Mouse (Mus musculus): ENCODE measurements around the gene Slc36a4. TPM values are rescaled to one million over a fixed set of nuclear protein-coding genes. Genes with fewer than 3 reads are reported as not detected.

The Slc36a4 gene
- polyA plus RNA-seq, 1 experiment from 2014 or later = 12.5 TPM

GRCm38 (mm10) chr9:15741931-15742330 lies 32.4 kb downstream of the Slc36a4 start:
- no peak overlapping the region for H3K27ac ChIP-seq (replicated peaks in 1 of 2; ENCODE audit: control insufficient read depth in 1 of 2, insufficient read depth in 1 of 2, low read depth in 2 of 2, low read length in 2 of 2)
- no peaks in the 10 kb centered on the region; the same call in 1 of the 2 replicates for H3K9me3 ChIP-seq (ENCODE audit: control insufficient read depth, low read length)
- H3K4me2 ChIP-seq (ENCODE audit: low read length) = no peak overlapping the region
- H3K4me1 ChIP-seq (ENCODE audit: control insufficient read depth in 2 of 2, insufficient read depth in 2 of 2, low read length in 2 of 2) = peaks cover 2 to 6% of the 10 kb centered on the region in 2 experiments; a peak in 1 of 4 replicates
- WGBS = 81% methylated on average over 6 of the region's 6 CpGs
- peaks cover 27% of the 10 kb centered on the region for H3K36me3 ChIP-seq (ENCODE audit: control insufficient read depth, insufficient read depth, low read length)
- no peaks in the 10 kb centered on the region for H3K27me3 ChIP-seq (ENCODE audit: control insufficient read depth, insufficient read depth, low read length)
- H3K4me3 ChIP-seq (ENCODE audit: control insufficient read depth in 1 of 2, insufficient read depth in 1 of 2, low read depth in 1 of 2, low read length in 2 of 2) = no peak overlapping the region
- H3K9ac ChIP-seq (ENCODE audit: low read length) = no peak overlapping the region
- ATAC-seq (ENCODE audit: insufficient number of reproducible peaks, insufficient read depth, low FRiP score, low read depth) = no peak

DNA sequence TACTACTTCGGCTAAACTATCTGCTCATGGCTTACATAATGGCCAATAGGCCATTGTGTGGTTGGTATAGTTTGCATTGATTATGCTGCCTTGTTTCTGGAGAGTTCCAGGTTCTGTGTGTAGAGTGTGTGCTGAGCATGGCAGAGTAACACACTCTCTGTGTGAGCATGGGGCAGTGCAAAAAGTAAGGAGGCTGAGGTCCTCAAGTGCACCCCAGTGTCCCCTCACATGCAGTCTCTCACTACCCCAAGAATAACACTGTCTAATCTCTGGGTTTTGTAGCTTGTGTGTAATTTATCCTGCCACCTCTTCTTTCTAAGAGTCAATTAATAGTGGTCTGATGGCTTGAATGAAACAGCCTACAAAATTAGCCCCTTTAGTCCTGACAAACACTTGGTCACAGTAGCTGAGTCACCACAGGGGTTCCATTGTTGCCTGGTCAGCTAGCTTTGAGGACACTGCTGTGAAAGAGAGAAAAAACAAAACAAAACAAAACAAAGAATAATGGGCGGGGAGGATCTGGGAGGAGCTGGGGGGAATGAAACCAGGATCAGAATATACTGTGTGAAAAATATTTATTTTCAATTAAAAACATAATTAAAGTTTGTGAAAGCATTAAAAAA lies 36.6 kb downstream of the Slc36a4 start:
- Histone ChIP-seq H3K4me1 (ENCODE audit: control insufficient read depth in 2 of 2, insufficient read depth in 2 of 2, low read length in 2 of 2) (no peaks in the 10 kb centered on the region), H3K9ac (ENCODE audit: low read length) (no peak overlapping the region), H3K27me3 (ENCODE audit: control insufficient read depth, insufficient read depth, low read length) (no peaks in the 10 kb centered on the region), H3K4me3 (ENCODE audit: control insufficient read depth in 1 of 2, insufficient read depth in 1 of 2, low read depth in 1 of 2, low read length in 2 of 2) (no peak overlapping the region), H3K27ac (replicated peaks in 1 of 2; ENCODE audit: control insufficient read depth in 1 of 2, insufficient read depth in 1 of 2, low read depth in 2 of 2, low read length in 2 of 2) (no peak overlapping the region), H3K4me2 (ENCODE audit: low read length) (no peak overlapping the region), H3K9me3 (ENCODE audit: control insufficient read depth, low read length) (no peaks in the 10 kb centered on the region), H3K36me3 (ENCODE audit: control insufficient read depth, insufficient read depth, low read length) (no peaks in the 10 kb centered on the region)
- WGBS = 67% methylated on average over 2 of the region's 2 CpGs
- no peak for ATAC-seq (ENCODE audit: insufficient number of reproducible peaks, insufficient read depth, low FRiP score, low read depth)

- Histone ChIP-seq H3K27ac (replicated peaks in 1 of 2; ENCODE audit: control insufficient read depth in 1 of 2, insufficient read depth in 1 of 2, low read depth in 2 of 2, low read length in 2 of 2) (no peak overlapping the region), H3K27me3 (ENCODE audit: control insufficient read depth, insufficient read depth, low read length) (no peaks in the 10 kb centered on the region), H3K4me3 (ENCODE audit: control insufficient read depth in 1 of 2, insufficient read depth in 1 of 2, low read depth in 1 of 2, low read length in 2 of 2) (no peak overlapping the region), H3K9me3 (ENCODE audit: control insufficient read depth, low read length) (no peaks in the 10 kb centered on the region), H3K4me2 (ENCODE audit: low read length) (no peak overlapping the region), H3K4me1 (ENCODE audit: control insufficient read depth in 2 of 2, insufficient read depth in 2 of 2, low read length in 2 of 2) (no peaks in the 10 kb centered on the region), H3K9ac (ENCODE audit: low read length) (no peak overlapping the region), H3K36me3 (ENCODE audit: control insufficient read depth, insufficient read depth, low read length) (no peaks in the 10 kb centered on the region)
- 69% methylated on average over 7 of the region's 7 CpGs for WGBS
- no peak for ATAC-seq (ENCODE audit: insufficient number of reproducible peaks, insufficient read depth, low FRiP score, low read depth)
Measured at GRCm38 (mm10) chr9:15746636-15747035, 37.1 kb downstream of the Slc36a4 start.

GRCm38 (mm10) chr9:15748383-15748782 lies 38.8 kb downstream of the Slc36a4 start:
- Histone ChIP-seq H3K9ac (ENCODE audit: low read length) (no peak overlapping the region), H3K9me3 (ENCODE audit: control insufficient read depth, low read length) (no peaks in the 10 kb centered on the region), H3K27me3 (ENCODE audit: control insufficient read depth, insufficient read depth, low read length) (no peaks in the 10 kb centered on the region), H3K36me3 (ENCODE audit: control insufficient read depth, insufficient read depth, low read length) (no peaks in the 10 kb centered on the region), H3K27ac (replicated peaks in 1 of 2; ENCODE audit: control insufficient read depth in 1 of 2, insufficient read depth in 1 of 2, low read depth in 2 of 2, low read length in 2 of 2) (no peak overlapping the region), H3K4me2 (ENCODE audit: low read length) (no peak overlapping the region), H3K4me3 (ENCODE audit: control insufficient read depth in 1 of 2, insufficient read depth in 1 of 2, low read depth in 1 of 2, low read length in 2 of 2) (no peak overlapping the region), H3K4me1 (ENCODE audit: control insufficient read depth in 2 of 2, insufficient read depth in 2 of 2, low read length in 2 of 2) (no peaks in the 10 kb centered on the region)
- ATAC-seq (ENCODE audit: insufficient number of reproducible peaks, insufficient read depth, low FRiP score, low read depth) = no peak
- 73% methylated on average over 5 of the region's 5 CpGs for WGBS

DNA sequence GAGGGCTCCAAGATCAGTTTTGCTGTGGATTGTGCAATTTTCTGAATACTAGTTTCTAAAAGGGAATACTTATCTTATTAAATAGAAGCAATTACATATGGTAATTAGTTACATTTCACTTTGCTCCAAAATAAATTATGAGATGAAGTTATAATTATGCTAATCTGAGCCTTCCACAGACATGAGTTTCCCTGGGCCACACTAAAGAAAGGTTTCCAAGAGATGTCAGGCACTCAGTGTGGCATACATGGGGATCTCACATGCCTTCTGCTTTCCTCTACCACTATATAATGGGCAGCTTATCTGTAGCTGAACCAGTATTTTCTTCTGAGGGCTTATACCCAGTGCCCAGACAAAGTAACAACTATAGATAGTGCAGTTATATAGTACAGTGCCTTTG lies 49.8 kb downstream of the Slc36a4 start:
- Histone ChIP-seq H3K4me3 (ENCODE audit: control insufficient read depth in 1 of 2, insufficient read depth in 1 of 2, low read depth in 1 of 2, low read length in 2 of 2) (no peak overlapping the region), H3K36me3 (ENCODE audit: control insufficient read depth, insufficient read depth, low read length) (no peaks in the 10 kb centered on the region), H3K4me1 (ENCODE audit: control insufficient read depth in 2 of 2, insufficient read depth in 2 of 2, low read length in 2 of 2) (no peaks in the 10 kb centered on the region), H3K27me3 (ENCODE audit: control insufficient read depth, insufficient read depth, low read length) (no peaks in the 10 kb centered on the region), H3K27ac (replicated peaks in 1 of 2; ENCODE audit: control insufficient read depth in 1 of 2, insufficient read depth in 1 of 2, low read depth in 2 of 2, low read length in 2 of 2) (no peak overlapping the region), H3K9me3 (ENCODE audit: control insufficient read depth, low read length) (no peaks in the 10 kb centered on the region), H3K9ac (ENCODE audit: low read length) (no peak overlapping the region), H3K4me2 (ENCODE audit: low read length) (no peak overlapping the region)
- ATAC-seq (ENCODE audit: insufficient number of reproducible peaks, insufficient read depth, low FRiP score, low read depth) = no peak

DNA sequence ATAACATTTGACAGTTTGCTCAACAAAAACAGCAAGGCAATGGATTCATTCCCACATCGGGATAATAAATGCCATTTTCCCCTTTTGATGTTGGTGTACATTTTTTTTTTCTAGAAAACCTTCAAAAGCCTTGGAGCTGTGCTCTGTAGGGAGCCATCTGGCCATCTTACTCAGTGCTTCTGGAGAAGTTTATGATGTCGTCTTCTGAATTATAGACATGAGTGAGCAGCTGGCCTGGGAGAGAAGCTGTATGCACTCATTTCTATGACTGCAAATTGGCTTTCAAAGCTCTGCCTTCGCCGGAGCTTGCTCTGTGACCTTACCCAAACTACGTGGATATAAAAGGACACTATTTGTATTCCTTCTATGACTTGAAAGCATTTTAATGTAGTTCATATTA lies 56.8 kb downstream of the Slc36a4 start:
- H3K4me1 ChIP-seq (ENCODE audit: control insufficient read depth in 2 of 2, insufficient read depth in 2 of 2, low read length in 2 of 2) = no peaks in the 10 kb centered on the region
- no peaks in the 10 kb centered on the region for H3K36me3 ChIP-seq (ENCODE audit: control insufficient read depth, insufficient read depth, low read length)
- H3K4me3 ChIP-seq (ENCODE audit: control insufficient read depth in 1 of 2, insufficient read depth in 1 of 2, low read depth in 1 of 2, low read length in 2 of 2) = no peak overlapping the region
- WGBS = 88% methylated on average over 5 of the region's 5 CpGs
- no peaks in the 10 kb centered on the region for H3K27me3 ChIP-seq (ENCODE audit: control insufficient read depth, insufficient read depth, low read length)
- no peak for ATAC-seq (ENCODE audit: insufficient number of reproducible peaks, insufficient read depth, low FRiP score, low read depth)
- H3K27ac ChIP-seq (replicated peaks in 1 of 2; ENCODE audit: control insufficient read depth in 1 of 2, insufficient read depth in 1 of 2, low read depth in 2 of 2, low read length in 2 of 2) = no peak overlapping the region
- H3K4me2 ChIP-seq (ENCODE audit: low read length) = no peak overlapping the region
- H3K9ac ChIP-seq (ENCODE audit: low read length) = no peak overlapping the region
- no peaks in the 10 kb centered on the region for H3K9me3 ChIP-seq (ENCODE audit: control insufficient read depth, low read length)

GRCm38 (mm10) chr9:15766821-15767220 lies 57.3 kb downstream of the Slc36a4 start:
- 76% methylated on average over 5 of the region's 5 CpGs for WGBS
- no peaks in the 10 kb centered on the region for H3K4me1 ChIP-seq (ENCODE audit: control insufficient read depth in 2 of 2, insufficient read depth in 2 of 2, low read length in 2 of 2)
- H3K4me2 ChIP-seq (ENCODE audit: low read length) = no peak overlapping the region
- H3K9ac ChIP-seq (ENCODE audit: low read length) = no peak overlapping the region
- no peaks in the 10 kb centered on the region for H3K9me3 ChIP-seq (ENCODE audit: control insufficient read depth, low read length)
- no peaks in the 10 kb centered on the region for H3K36me3 ChIP-seq (ENCODE audit: control insufficient read depth, insufficient read depth, low read length)
- no peak overlapping the region for H3K4me3 ChIP-seq (ENCODE audit: control insufficient read depth in 1 of 2, insufficient read depth in 1 of 2, low read depth in 1 of 2, low read length in 2 of 2)
- ATAC-seq (ENCODE audit: insufficient number of reproducible peaks, insufficient read depth, low FRiP score, low read depth) = no peak
- H3K27me3 ChIP-seq (ENCODE audit: control insufficient read depth, insufficient read depth, low read length) = no peaks in the 10 kb centered on the region
- H3K27ac ChIP-seq (replicated peaks in 1 of 2; ENCODE audit: control insufficient read depth in 1 of 2, insufficient read depth in 1 of 2, low read depth in 2 of 2, low read length in 2 of 2) = no peak overlapping the region

DNA sequence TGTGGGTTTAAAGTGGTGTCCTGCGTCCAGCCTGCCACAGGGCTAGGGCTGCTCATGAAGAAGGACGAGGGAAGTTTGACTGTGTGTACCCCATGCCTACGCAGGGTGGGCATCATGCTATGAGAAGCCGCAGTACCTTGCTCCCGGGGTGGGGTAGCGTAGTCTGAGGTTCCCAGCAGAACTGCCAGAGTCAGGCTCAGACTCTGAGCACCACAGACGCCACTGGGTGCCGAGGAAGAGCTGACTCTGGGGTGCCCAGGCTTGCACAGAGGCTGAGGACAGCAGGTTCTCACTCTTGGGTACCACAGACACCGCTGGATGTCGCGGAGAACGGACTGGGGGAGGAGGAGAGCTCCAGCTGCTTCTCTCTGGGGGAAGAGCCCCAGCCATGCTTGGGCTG lies 63.2 kb downstream of the Slc36a4 start:
- no peaks in the 10 kb centered on the region for H3K36me3 ChIP-seq (ENCODE audit: control insufficient read depth, insufficient read depth, low read length)
- H3K27ac ChIP-seq (replicated peaks in 1 of 2; ENCODE audit: control insufficient read depth in 1 of 2, insufficient read depth in 1 of 2, low read depth in 2 of 2, low read length in 2 of 2) = no peak overlapping the region
- H3K4me3 ChIP-seq (ENCODE audit: control insufficient read depth in 1 of 2, insufficient read depth in 1 of 2, low read depth in 1 of 2, low read length in 2 of 2) = no peak overlapping the region
- no peak; the same call in 1 of the 2 replicates for ATAC-seq (ENCODE audit: insufficient number of reproducible peaks, insufficient read depth, low FRiP score, low read depth)
- 77% methylated on average over 12 of the region's 12 CpGs for WGBS
- no peaks in the 10 kb centered on the region for H3K4me1 ChIP-seq (ENCODE audit: control insufficient read depth in 2 of 2, insufficient read depth in 2 of 2, low read length in 2 of 2)
- no peak overlapping the region for H3K4me2 ChIP-seq (ENCODE audit: low read length)
- no peaks in the 10 kb centered on the region for H3K9me3 ChIP-seq (ENCODE audit: control insufficient read depth, low read length)
- no peaks in the 10 kb centered on the region for H3K27me3 ChIP-seq (ENCODE audit: control insufficient read depth, insufficient read depth, low read length)
- no peak overlapping the region for H3K9ac ChIP-seq (ENCODE audit: low read length)
